Mouse (Mus musculus) spleen, adult 18-20 months (tissue): ENCODE results near the gene Tent5c.

Experiments used
- DNase-seq, 2 experiments: peaks; one replicate each; pipeline ENCODE4 v3.0.0; 2022; ENCODE audit warnings: mixed read lengths in 2 of 2

The Tent5c gene

GRCm38 (mm10) chr3:100489133-100490009 is at the start of gene Tent5c:
Gene Tent5c (minus strand): TSS chr3:100489324.
- peak; percentile 93 for DNase-seq

GRCm38 (mm10) chr3:100536686-100537085 is 47.6 kb upstream of the Tent5c start:
- DNase-seq: no peak

- no peak for DNase-seq
These were observed 46.8 kb upstream of the Tent5c start for GRCm38 (mm10) chr3:100535902-100536301.

- no peak for DNase-seq
These were observed 46.2 kb upstream of the Tent5c start for GRCm38 (mm10) chr3:100535298-100535697.

GRCm38 (mm10) chr3:100534394-100534793 is 45.3 kb upstream of the Tent5c start:
- DNase-seq: no peak

GRCm38 (mm10) chr3:100533429-100533828 is 44.3 kb upstream of the Tent5c start:
- no peak for DNase-seq

GRCm38 (mm10) chr3:100530919-100531318 is 41.8 kb upstream of the Tent5c start:
- no peak for DNase-seq

GRCm38 (mm10) chr3:100530244-100530788 is 41.2 kb upstream of the Tent5c start:
- DNase-seq: no peak

- DNase-seq: no peak
These were observed 33.5 kb upstream of the Tent5c start for GRCm38 (mm10) chr3:100522671-100523070.

GRCm38 (mm10) chr3:100521626-100522025 is 32.5 kb upstream of the Tent5c start:
- DNase-seq: no peak

- no peak for DNase-seq
These were observed 26.6 kb upstream of the Tent5c start for GRCm38 (mm10) chr3:100515754-100516141.

- no peak for DNase-seq
These were observed 26.1 kb upstream of the Tent5c start for GRCm38 (mm10) chr3:100515093-100515753.

GRCm38 (mm10) chr3:100507174-100507573 is 18.1 kb upstream of the Tent5c start:
- no peak for DNase-seq

GRCm38 (mm10) chr3:100506715-100507114 is 17.6 kb upstream of the Tent5c start:
- no peak for DNase-seq

- no peak for DNase-seq
These were observed 14.8 kb upstream of the Tent5c start for GRCm38 (mm10) chr3:100503882-100504281.

GRCm38 (mm10) chr3:100502516-100502915 is 13.4 kb upstream of the Tent5c start:
- DNase-seq: no peak

GRCm38 (mm10) chr3:100501899-100502298 is 12.8 kb upstream of the Tent5c start:
- no peak for DNase-seq

- DNase-seq: no peak
These were observed 7.0 kb upstream of the Tent5c start for GRCm38 (mm10) chr3:100496081-100496480.

- no peak for DNase-seq
These were observed 6.3 kb upstream of the Tent5c start for GRCm38 (mm10) chr3:100495456-100495855.

- no peak for DNase-seq
These were observed 5.8 kb upstream of the Tent5c start for GRCm38 (mm10) chr3:100494912-100495311.

GRCm38 (mm10) chr3:100490010-100490300 is 831 bp upstream of the Tent5c start:
- no peak for DNase-seq

GRCm38 (mm10) chr3:100488251-100489132 is 632 bp downstream of the Tent5c start:
- DNase-seq: peak; percentile 46 to 61

GRCm38 (mm10) chr3:100487046-100487445 is 2.1 kb downstream of the Tent5c start:
- no peak for DNase-seq
